In the genomic region with DNA sequence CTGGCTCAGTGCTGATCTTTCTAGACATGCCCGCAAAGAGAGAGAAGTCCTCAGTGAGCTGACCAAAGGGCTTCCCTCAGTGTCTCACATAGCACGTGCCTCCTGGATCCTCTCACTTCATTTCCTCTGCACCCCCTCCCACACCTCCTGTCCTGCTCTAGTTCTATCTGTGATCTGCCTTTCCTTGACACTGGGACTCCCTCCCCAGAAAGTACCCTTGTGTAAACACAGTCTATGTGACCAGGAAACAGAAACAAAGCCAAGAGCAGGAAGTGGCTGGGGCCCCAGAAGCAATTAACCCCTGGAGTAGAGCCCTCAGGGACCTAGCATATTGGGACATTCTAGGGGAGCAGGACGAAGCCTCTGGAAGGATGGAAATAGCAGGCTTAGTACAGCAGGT, we compare ENCODE assay signal across 13 mouse cellular contexts. TPM values are rescaled to one million over a fixed set of nuclear protein-coding genes. Genes with fewer than 3 reads are reported as not detected.
DNase-seq lines count a peak whose midpoint lies in the region; ATAC-seq and TF ChIP-seq lines count a peak whose summit lies in the region.
"Had no signal": no experiment of that assay in that cellular context is flagged by ENCODE, and none has a peak within 500 bp of the region (broad histone marks: within the 10 kb centered on the region; RNA-seq: fewer than 3 reads in every experiment).

No protein-coding gene starts in this region.

- DNase-seq in heart, adult 8-10 months (ENCODE audit: low spot score) = peak; percentile 46
- DNase-seq in lung, embryonic 14.5 days = peak; percentile 66
- no peak for DNase-seq in lung, postnatal 25 days (ENCODE audit: low spot score)
- no peak for DNase-seq in gastrocnemius, postnatal 14 days
- DNase-seq in right cerebral cortex, postnatal 36 days (ENCODE audit: low spot score in 2 of 2) = no peak
- DNase-seq: cerebellum, postnatal 36 days; layer of hippocampus, adult 9-11 months had no signal

- H3K9ac ChIP-seq in heart, embryonic 11.5 days (ENCODE audit: low read depth, low read length) = no peak overlapping the region
- H3K9ac ChIP-seq in lung, embryonic 14.5 days = no peak overlapping the region
- H3K9ac ChIP-seq: embryonic facial prominence, embryonic 13.5 days; hindbrain, embryonic 13.5 days had no signal

- H3K9me3 ChIP-seq in heart, embryonic 11.5 days (replicated peaks; ENCODE audit: control insufficient read depth, low read length) = no peaks in the 10 kb centered on the region
- no peaks in the 10 kb centered on the region for H3K9me3 ChIP-seq in lung, embryonic 14.5 days (ENCODE audit: low read depth, low read length)
- H3K9me3 ChIP-seq: embryonic facial prominence, embryonic 13.5 days; hindbrain, embryonic 13.5 days had no signal

- H3K36me3 ChIP-seq in heart, embryonic 11.5 days (ENCODE audit: control insufficient read depth, insufficient read depth, low read length) = no peaks in the 10 kb centered on the region
- peaks cover 12% of the 10 kb centered on the region; the same call in 1 of the 2 replicates for H3K36me3 ChIP-seq in lung, embryonic 14.5 days (ENCODE audit: insufficient read depth)
- H3K36me3 ChIP-seq: embryonic facial prominence, embryonic 13.5 days; hindbrain, embryonic 13.5 days had no signal

- intact Hi-C loops in gastrocnemius, postnatal 14 days (cut with DNase I; ENCODE audit: low total_unique reads) = no loop called here

- no peak overlapping the region for H3K4me3 ChIP-seq in heart, embryonic 11.5 days (ENCODE audit: low read depth, low read length)
- H3K4me3 ChIP-seq in lung, embryonic 14.5 days (ENCODE audit: low read depth, low read length) = no peak overlapping the region
- H3K4me3 ChIP-seq: embryonic facial prominence, embryonic 13.5 days; hindbrain, embryonic 13.5 days had no signal

- TF ChIP-seq CTCF in lung, embryonic 14.5 days (IDR thresholded peaks at IDR 0.05; ENCODE audit: low read depth) = no peak

- H3K4me1 ChIP-seq in heart, embryonic 11.5 days (ENCODE audit: control insufficient read depth, insufficient read depth, low read length) = peaks cover 10% of the 10 kb centered on the region
- peaks cover 19% of the 10 kb centered on the region for H3K4me1 ChIP-seq in lung, embryonic 14.5 days (ENCODE audit: insufficient read depth)

- ATAC-seq in heart, embryonic 11.5 days (replicated peaks; ENCODE audit: insufficient number of reproducible peaks, low FRiP score, low TSS enrichment) = no peak
- peak; percentile 62; the same call in 1 of the 2 replicates for ATAC-seq in lung, embryonic 14.5 days (ENCODE audit: insufficient read depth)
- ATAC-seq in hematopoietic stem cell, adult 5-6 weeks (replicated peaks in 1 of 2; ENCODE audit: insufficient read depth in 1 of 2, low FRiP score in 2 of 2, low TSS enrichment in 1 of 2, low read depth in 1 of 2, poor library complexity in 2 of 2, severe bottlenecking in 2 of 2) = peak; percentile 30 to 33; a peak in 2 of 4 replicates
- peak; percentile 22; the same call in 1 of the 2 replicates for ATAC-seq in megakaryocyte, adult 5-6 weeks (ENCODE audit: poor library complexity, severe bottlenecking)
- ATAC-seq: activated CD4-positive, CD25-positive, alpha-beta regulatory T cell, adult 4 months had no signal

- WGBS in heart, embryonic 11.5 days (ENCODE audit: insufficient replicate concordance) = 29% methylated on average over 3 of the region's 3 CpGs
- WGBS in lung, embryonic 14.5 days = 8% methylated on average over 3 of the region's 3 CpGs

- H3K27ac ChIP-seq in heart, embryonic 11.5 days (ENCODE audit: low read depth, low read length) = no peak overlapping the region
- no peak overlapping the region; the same call in 1 of the 2 replicates for H3K27ac ChIP-seq in lung, embryonic 14.5 days (ENCODE audit: low read depth)
- H3K27ac ChIP-seq: embryonic facial prominence, embryonic 13.5 days; hindbrain, embryonic 13.5 days had no signal

- no peaks in the 10 kb centered on the region for H3K27me3 ChIP-seq in heart, embryonic 11.5 days (ENCODE audit: control insufficient read depth, insufficient read depth, low read length)
- no peaks in the 10 kb centered on the region for H3K27me3 ChIP-seq in lung, embryonic 14.5 days (ENCODE audit: insufficient read depth, low read length)
- H3K27me3 ChIP-seq: embryonic facial prominence, embryonic 13.5 days had no signal

- no peak overlapping the region for H3K4me2 ChIP-seq in heart, embryonic 11.5 days
- no peak overlapping the region for H3K4me2 ChIP-seq in lung, embryonic 14.5 days
- H3K4me2 ChIP-seq: embryonic facial prominence, embryonic 13.5 days; hindbrain, embryonic 13.5 days had no signal

RNA-seq across cellular contexts. Expression of gene Abtb1, which starts 20.9 kb away (rescaled TPM):
- 10 to 100 TPM; 18.8 to 27.6 (median 23.8) TPM for total RNA-seq in heart, adult 8-10 months (2022)
- 16.0 and 18.2 TPM in 2 replicates for polyA plus RNA-seq in heart, embryonic 11.5 days (2014; fragmentation: Nextera tagmentation; extraction: Ambion mirVana)
- 29.5 and 34.7 TPM in 2 replicates for polyA plus RNA-seq in lung, embryonic 14.5 days (2014; fragmentation: Nextera tagmentation; extraction: Ambion mirVana)
- total RNA-seq in hematopoietic stem cell, adult 5-6 weeks (2017) = 51.2 and 82.1 TPM in 2 replicates
- 22.8 TPM in 2 replicates for total RNA-seq in megakaryocyte, adult 5-6 weeks (2015)
- 104 TPM in 2 replicates for total RNA-seq in megakaryocyte, adult 5-6 weeks (2017)
- total RNA-seq in gastrocnemius, postnatal 14 days (2021) = 10 to 100 TPM; 17.8 to 18.2 TPM

RNA-seq across cellular contexts. Expression of gene Podxl2, which starts 54.0 kb away (rescaled TPM):
- 10 to 100 TPM; 13.7 to 14.8 (median 14.2) TPM for total RNA-seq in heart, adult 8-10 months (2022)
- 26.4 and 27.2 TPM in 2 replicates for polyA plus RNA-seq in heart, embryonic 11.5 days (2014; fragmentation: Nextera tagmentation; extraction: Ambion mirVana)
- 52.0 and 56.7 TPM in 2 replicates for polyA plus RNA-seq in lung, embryonic 14.5 days (2014; fragmentation: Nextera tagmentation; extraction: Ambion mirVana)
- 2.5 TPM in 1 of 2 replicates, not detected in the other for total RNA-seq in hematopoietic stem cell, adult 5-6 weeks (2017)
- not detected in 2 replicates for total RNA-seq in megakaryocyte, adult 5-6 weeks (2015)
- 0.16 and 0.40 TPM in 2 replicates for total RNA-seq in megakaryocyte, adult 5-6 weeks (2017)
- total RNA-seq in gastrocnemius, postnatal 14 days (2021) = 10 to 100 TPM; 47.1 to 54.4 TPM
- polyA plus RNA-seq: activated CD4-positive, CD25-positive, alpha-beta regulatory T cell, adult 4 months had no signal

Comparison
In these comparisons a context has a peak if more than half of its experiments do, and no peak if none do; other contexts are left out.
1. DNase-seq: peak in heart, adult 8-10 months (single experiment) and lung, embryonic 14.5 days (single experiment); none in lung, postnatal 25 days (single experiment), gastrocnemius, postnatal 14 days (single experiment) and right cerebral cortex, postnatal 36 days (0 of 2).